Mouse (Mus musculus) heart, embryonic 14.5 days (tissue): ENCODE results near the gene Zfp574. TPM values are rescaled to one million over a fixed set of nuclear protein-coding genes. Genes with fewer than 3 reads are reported as not detected.
A peak's percentile ranks its signal among the peaks of the same experiment; 100 is the strongest.

ENCODE experiments used
- ATAC-seq: fragments of 200-750 bp; cut with Nextera tagmentation; 2 replicates; pipeline ENCODE4 v1.8.0; 2017; ENCODE audit warnings: low read depth, moderate TSS enrichment; ENCODE audit not compliant: insufficient number of reproducible peaks, insufficient read depth, low FRiP score
- H3K27ac ChIP-seq, 2 experiments: fragments of 200-500 bp in 1 of 2; fragments of 300-500 bp in 1 of 2; sonication (generic) in 1 of 2; replicated peaks in 1 of 2; 2 replicates each; pipeline ENCODE4 v1.5.1; 2012 to 2014; ENCODE audit warnings: low read depth in 2 of 2, low read length in 2 of 2, control low read depth in 1 of 2, mild to moderate bottlenecking in 1 of 2, mixed read lengths in 1 of 2; ENCODE audit not compliant: control insufficient read depth in 1 of 2, insufficient read depth in 1 of 2
- H3K27me3 ChIP-seq: fragments of 300-500 bp; sonication (generic); 2 replicates; pipeline ENCODE4 v1.6.1; 2014; ENCODE audit warnings: mild to moderate bottlenecking, low read length, control low read depth; ENCODE audit not compliant: control insufficient read depth, insufficient read depth
- H3K36me3 ChIP-seq: fragments of 300-500 bp; sonication (generic); 2 replicates; pipeline ENCODE4 v1.6.1; 2014; ENCODE audit warnings: mild to moderate bottlenecking, control low read depth, low read length, mixed read lengths; ENCODE audit not compliant: control insufficient read depth, insufficient read depth
- H3K4me1 ChIP-seq, 2 experiments: fragments of 200-500 bp in 1 of 2; fragments of 300-500 bp in 1 of 2; sonication (generic) in 1 of 2; 2 replicates each; pipeline ENCODE4 v1.6.1; 2012 to 2014; ENCODE audit warnings: low read length in 2 of 2, control low read depth in 1 of 2, mixed read lengths in 1 of 2; ENCODE audit not compliant: control insufficient read depth in 2 of 2, insufficient read depth in 2 of 2
- H3K4me2 ChIP-seq: fragments of 300-500 bp; sonication (generic); 2 replicates; pipeline ENCODE4 v1.6.1; 2014; ENCODE audit warnings: mild to moderate bottlenecking, low read length
- H3K4me3 ChIP-seq, 2 experiments: fragments of 200-500 bp in 1 of 2; fragments of 300-500 bp in 1 of 2; sonication (generic) in 1 of 2; 2 replicates each; pipeline ENCODE4 v1.5.1; 2012 to 2014; ENCODE audit warnings: low read length in 2 of 2, mild to moderate bottlenecking in 2 of 2, control low read depth in 1 of 2, low read depth in 1 of 2, moderate library complexity in 1 of 2; ENCODE audit not compliant: control insufficient read depth in 1 of 2, insufficient read depth in 1 of 2
- H3K9ac ChIP-seq: fragments of 300-500 bp; sonication (generic); 2 replicates; pipeline ENCODE4 v1.6.1; 2014; ENCODE audit warnings: mild to moderate bottlenecking, low read length
- H3K9me3 ChIP-seq: fragments of 300-500 bp; sonication (generic); 2 replicates; pipeline ENCODE4 v1.6.1; 2016; ENCODE audit warnings: low read length, control low read depth; ENCODE audit not compliant: control insufficient read depth
- WGBS: fragments of 180-500 bp; shearing (Covaris S2); extraction: QIAGEN DNeasy Blood & Tissue Kit; methylation state at CpG from one replicate; pipeline ENCODE4 v1.1.7; 2014; 5-methylcytosine and 5-hydroxymethylcytosine counted together
- polyA plus RNA-seq: library from polyadenylated mRNA; unstranded; fragments of >200 nt; fragmentation: Nextera tagmentation; extraction: Ambion mirVana; gene quantifications from 2 replicates; pipeline ENCODE4 v1.2.1, GENCODE M21; 2014

Zfp574 gene
- polyA plus RNA-seq, 1 experiment from 2014 or later = 14.5 TPM

- no peak overlapping the region for H3K27ac ChIP-seq
- no peak overlapping the region for H3K4me3 ChIP-seq
- WGBS = 70% methylated on average over 3 of the region's 3 CpGs
- H3K4me1 ChIP-seq = peaks cover 1 to 4% of the 10 kb centered on the region in 2 experiments; a peak in 2 of 4 replicates
- H3K36me3 ChIP-seq = no peaks in the 10 kb centered on the region
- ATAC-seq = no peak
- no peak overlapping the region for H3K4me2 ChIP-seq
- peaks cover 17% of the 10 kb centered on the region for H3K27me3 ChIP-seq
- no peak overlapping the region for H3K9ac ChIP-seq
- H3K9me3 ChIP-seq = no peaks in the 10 kb centered on the region
Measured at GRCm38 (mm10) chr7:25098169-25098568, 25.8 kb downstream of the Zfp574 start.

- Histone ChIP-seq H3K4me1 (no peaks in the 10 kb centered on the region), H3K9me3 (no peaks in the 10 kb centered on the region), H3K27me3 (peaks cover 17% of the 10 kb centered on the region), H3K4me2 (no peak overlapping the region), H3K36me3 (no peaks in the 10 kb centered on the region), H3K9ac (no peak overlapping the region), H3K27ac (no peak overlapping the region), H3K4me3 (no peak overlapping the region)
- ATAC-seq = no peak
- 43% methylated on average over 4 of the region's 4 CpGs for WGBS
Measured at GRCm38 (mm10) chr7:25099581-25099980, 27.2 kb downstream of the Zfp574 start.

- no peak overlapping the region for H3K4me3 ChIP-seq
- 11% methylated on average over 17 of the region's 17 CpGs for WGBS
- no peak overlapping the region for H3K27ac ChIP-seq
- no peak for ATAC-seq
- no peaks in the 10 kb centered on the region for H3K9me3 ChIP-seq
- H3K4me2 ChIP-seq = no peak overlapping the region
- H3K4me1 ChIP-seq = peaks cover 13 to 17% of the 10 kb centered on the region in 2 experiments
- no peak overlapping the region for H3K9ac ChIP-seq
- H3K36me3 ChIP-seq = no peaks in the 10 kb centered on the region
- no peaks in the 10 kb centered on the region for H3K27me3 ChIP-seq
Measured at GRCm38 (mm10) chr7:25105411-25106160, 33.2 kb downstream of the Zfp574 start.

GRCm38 (mm10) chr7:25106790-25107502, 34.6 kb downstream of the Zfp574 start:
- Histone ChIP-seq H3K4me1 (peaks cover 13 to 17% of the 10 kb centered on the region in 2 experiments), H3K9me3 (no peaks in the 10 kb centered on the region), H3K27ac (peak overlapping the region; percentile 41 to 63), H3K4me3 (no peak overlapping the region), H3K36me3 (no peaks in the 10 kb centered on the region), H3K9ac (no peak overlapping the region), H3K27me3 (no peaks in the 10 kb centered on the region), H3K4me2 (peak overlapping the region; percentile 40)
- WGBS = 24% methylated on average over 17 of the region's 17 CpGs
- ATAC-seq = peak; percentile 52

GRCm38 (mm10) chr7:25109355-25109754, 37.0 kb downstream of the Zfp574 start:
- Histone ChIP-seq H3K4me2 (no peak overlapping the region), H3K27me3 (no peaks in the 10 kb centered on the region; the same call in 1 of the 2 replicates), H3K9ac (no peak overlapping the region), H3K4me1 (peaks cover 13 to 17% of the 10 kb centered on the region in 2 experiments), H3K36me3 (no peaks in the 10 kb centered on the region), H3K4me3 (no peak overlapping the region), H3K9me3 (no peaks in the 10 kb centered on the region), H3K27ac (no peak overlapping the region)
- whole genome bisulfite sequencing = 82% methylated on average over 12 of the region's 12 CpGs
- ATAC-seq = no peak

GRCm38 (mm10) chr7:25110336-25110735, 38.0 kb downstream of the Zfp574 start:
- peaks cover 13 to 17% of the 10 kb centered on the region in 2 experiments for H3K4me1 ChIP-seq
- no peak overlapping the region for H3K4me2 ChIP-seq
- 66% methylated on average over 9 of the region's 9 CpGs for WGBS
- H3K4me3 ChIP-seq = no peak overlapping the region
- H3K27ac ChIP-seq = no peak overlapping the region
- no peaks in the 10 kb centered on the region for H3K9me3 ChIP-seq
- no peaks in the 10 kb centered on the region; the same call in 1 of the 2 replicates for H3K27me3 ChIP-seq
- no peak overlapping the region for H3K9ac ChIP-seq
- no peak for ATAC-seq
- H3K36me3 ChIP-seq = no peaks in the 10 kb centered on the region

GRCm38 (mm10) chr7:25112178-25112955, 40.0 kb downstream of the Zfp574 start:
- no peak overlapping the region for H3K9ac ChIP-seq
- no peak overlapping the region for H3K4me3 ChIP-seq
- no peak overlapping the region for H3K27ac ChIP-seq
- H3K27me3 ChIP-seq = no peaks in the 10 kb centered on the region; the same call in 1 of the 2 replicates
- no peaks in the 10 kb centered on the region for H3K9me3 ChIP-seq
- H3K4me1 ChIP-seq = peaks cover 5 to 7% of the 10 kb centered on the region in 2 experiments
- WGBS = 86% methylated on average over 17 of the region's 17 CpGs
- H3K36me3 ChIP-seq = no peaks in the 10 kb centered on the region
- H3K4me2 ChIP-seq = no peak overlapping the region
- no peak for ATAC-seq
